In the genomic region with DNA sequence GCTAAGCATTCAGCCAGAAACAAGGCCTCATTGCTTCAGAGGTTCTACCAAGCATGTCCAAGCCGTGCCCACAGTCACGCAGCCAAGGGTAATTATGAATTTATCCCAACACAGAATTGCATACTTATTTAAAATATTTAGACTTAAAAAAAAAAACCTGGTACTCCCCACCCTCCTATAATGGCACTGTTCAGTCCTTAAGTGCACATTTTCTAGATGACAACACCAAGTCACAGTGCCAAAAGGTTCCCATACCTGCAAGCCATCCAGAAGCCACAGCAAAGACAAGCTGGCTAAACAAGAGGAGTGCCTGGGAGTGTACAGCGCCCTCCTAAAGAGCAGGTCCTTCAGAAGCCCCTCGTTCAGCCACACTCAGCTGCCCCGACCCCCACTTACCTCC, we compare ENCODE assay signal across 22 mouse cellular contexts. TPM values are rescaled to one million over a fixed set of nuclear protein-coding genes. Genes with fewer than 3 reads are reported as not detected.
DNase-seq lines count a peak whose midpoint lies in the region; ATAC-seq and TF ChIP-seq lines count a peak whose summit lies in the region.
"Had no signal": no experiment of that assay in that cellular context is flagged by ENCODE, and none has a peak within 500 bp of the region (broad histone marks: within the 10 kb centered on the region; RNA-seq: fewer than 3 reads in every experiment).

No protein-coding gene starts in this region.

- no peak for TF ChIP-seq POLR2A in ES-Bruce4 (IDR thresholded peaks at IDR 0.05; ENCODE audit: insufficient read depth, low read length)

- H3K27me3 ChIP-seq in heart, embryonic 15.5 days: no peaks in the 10 kb centered on the region
- H3K27me3 ChIP-seq in kidney, embryonic 16.5 days (ENCODE audit: insufficient read depth, low read length): no peaks in the 10 kb centered on the region
- H3K27me3 ChIP-seq in ES-Bruce4 (ENCODE audit: control insufficient read depth, insufficient read depth, low read length, poor library complexity, severe bottlenecking): no peaks in the 10 kb centered on the region
- H3K27me3 ChIP-seq in intestine, postnatal 0 days (replicated peaks; ENCODE audit: control insufficient read depth, insufficient read depth, low read length): no peaks in the 10 kb centered on the region
- H3K27me3 ChIP-seq: embryonic facial prominence, embryonic 13.5 days; forebrain, embryonic 12.5 days; heart, embryonic 13.5 days; hindbrain, embryonic 12.5 days; Patski had no signal

- WGBS in heart, embryonic 15.5 days: 76% methylated on average over 5 of the region's 5 CpGs
- WGBS in kidney, embryonic 16.5 days: 68% methylated on average over 5 of the region's 5 CpGs
- WGBS in intestine, postnatal 0 days: 91% methylated on average over 5 of the region's 5 CpGs

- no peak for DNase-seq in heart, adult 8-10 months (ENCODE audit: low spot score)
- no peak for DNase-seq in kidney, adult 18-20 months
- peak; percentile 50 for DNase-seq in lung, postnatal 36 days
- DNase-seq: adrenal gland, adult 2 months; adrenal gland, postnatal 25 days; cerebellum, adult 18-20 months; cerebellum, adult 9-11 months; cerebellum, postnatal 36 days; gastrocnemius, postnatal 10 days; heart, adult 18-20 months; heart, postnatal 10 days; heart, postnatal 4 days had no signal

- H3K27ac ChIP-seq in heart, embryonic 15.5 days: peak overlapping the region; percentile 28; the same call in 1 of the 2 replicates
- H3K27ac ChIP-seq in kidney, embryonic 16.5 days (ENCODE audit: low read length): peak overlapping the region; percentile 10; the same call in 1 of the 2 replicates
- H3K27ac ChIP-seq in ES-Bruce4 (ENCODE audit: insufficient read depth, low read length): 0 out of 2 replicates have a peak overlapping the region, but pooled peaks have one; percentile 24
- H3K27ac ChIP-seq in intestine, postnatal 0 days (ENCODE audit: low read depth, low read length): no peak overlapping the region
- H3K27ac ChIP-seq: embryonic facial prominence, embryonic 13.5 days; forebrain, embryonic 12.5 days; heart, embryonic 13.5 days; hindbrain, embryonic 12.5 days had no signal

- H3K4me3 ChIP-seq in heart, embryonic 15.5 days: no peak overlapping the region
- no peak overlapping the region for H3K4me3 ChIP-seq in kidney, embryonic 16.5 days (ENCODE audit: low read length)
- no peak overlapping the region for H3K4me3 ChIP-seq in ES-Bruce4 (ENCODE audit: low read depth, low read length)
- H3K4me3 ChIP-seq in intestine, postnatal 0 days (ENCODE audit: low read depth, low read length): no peak overlapping the region
- H3K4me3 ChIP-seq: embryonic facial prominence, embryonic 13.5 days; forebrain, embryonic 12.5 days; heart, embryonic 13.5 days; hindbrain, embryonic 12.5 days had no signal

- H3K4me2 ChIP-seq in heart, embryonic 15.5 days: no peak overlapping the region
- no peak overlapping the region for H3K4me2 ChIP-seq in kidney, embryonic 16.5 days (replicated peaks; ENCODE audit: low read depth, low read length)
- H3K4me2 ChIP-seq in intestine, postnatal 0 days (replicated peaks; ENCODE audit: low read depth): no peak overlapping the region
- H3K4me2 ChIP-seq: embryonic facial prominence, embryonic 13.5 days; forebrain, embryonic 12.5 days; heart, embryonic 13.5 days; hindbrain, embryonic 12.5 days had no signal

- H3K36me3 ChIP-seq in heart, embryonic 15.5 days: peaks cover 38% of the 10 kb centered on the region
- peaks cover 33% of the 10 kb centered on the region for H3K36me3 ChIP-seq in kidney, embryonic 16.5 days (ENCODE audit: insufficient read depth, low read length)
- peaks cover 53% of the 10 kb centered on the region for H3K36me3 ChIP-seq in ES-Bruce4 (ENCODE audit: control insufficient read depth, insufficient read depth, low read length, poor library complexity, severe bottlenecking)
- H3K36me3 ChIP-seq in intestine, postnatal 0 days (ENCODE audit: control insufficient read depth, insufficient read depth): peaks cover 40% of the 10 kb centered on the region

- H3K4me1 ChIP-seq in heart, embryonic 15.5 days (replicated peaks): peaks cover 31% of the 10 kb centered on the region
- peaks cover 15% of the 10 kb centered on the region; the same call in 1 of the 2 replicates for H3K4me1 ChIP-seq in kidney, embryonic 16.5 days (ENCODE audit: insufficient read depth, low read length)
- H3K4me1 ChIP-seq in ES-Bruce4 (ENCODE audit: control insufficient read depth, insufficient read depth, low read length): peaks cover 1% of the 10 kb centered on the region
- H3K4me1 ChIP-seq in intestine, postnatal 0 days (replicated peaks; ENCODE audit: control insufficient read depth, insufficient read depth, low read length): no peaks in the 10 kb centered on the region
- H3K4me1 ChIP-seq: forebrain, embryonic 12.5 days; hindbrain, embryonic 12.5 days had no signal

- ATAC-seq in heart, embryonic 15.5 days (replicated peaks; ENCODE audit: insufficient number of reproducible peaks, insufficient read depth, low FRiP score, low read depth): no peak
- no peak for ATAC-seq in kidney, embryonic 16.5 days (ENCODE audit: low FRiP score, low TSS enrichment)
- ATAC-seq in intestine, postnatal 0 days: no peak
- ATAC-seq: forebrain, embryonic 16.5 days had no signal

- no peak overlapping the region for H3K9ac ChIP-seq in heart, embryonic 15.5 days
- no peak overlapping the region for H3K9ac ChIP-seq in kidney, embryonic 16.5 days (replicated peaks; ENCODE audit: low read length)
- no peak overlapping the region for H3K9ac ChIP-seq in ES-Bruce4 (ENCODE audit: low read depth, poor library complexity, severe bottlenecking)
- H3K9ac ChIP-seq in intestine, postnatal 0 days (ENCODE audit: low read depth, low read length): no peak overlapping the region
- H3K9ac ChIP-seq: embryonic facial prominence, embryonic 13.5 days; forebrain, embryonic 12.5 days; heart, embryonic 13.5 days; hindbrain, embryonic 12.5 days had no signal

- TF ChIP-seq CTCF in ES-Bruce4 (IDR thresholded peaks at IDR 0.05; ENCODE audit: low read depth, low read length): no peak
- no peak for TF ChIP-seq CTCF in intestine, postnatal 0 days (IDR thresholded peaks at IDR 0.05; ENCODE audit: low read depth)

- no peaks in the 10 kb centered on the region for H3K9me3 ChIP-seq in heart, embryonic 15.5 days (replicated peaks)
- no peaks in the 10 kb centered on the region for H3K9me3 ChIP-seq in kidney, embryonic 16.5 days (ENCODE audit: low read length)
- no peaks in the 10 kb centered on the region for H3K9me3 ChIP-seq in ES-Bruce4 (replicated peaks; ENCODE audit: control insufficient read depth, insufficient read depth, low read length, poor library complexity, severe bottlenecking)
- H3K9me3 ChIP-seq in intestine, postnatal 0 days (ENCODE audit: control insufficient read depth): no peaks in the 10 kb centered on the region
- H3K9me3 ChIP-seq: embryonic facial prominence, embryonic 13.5 days; forebrain, embryonic 12.5 days; heart, embryonic 13.5 days; hindbrain, embryonic 12.5 days had no signal

- no peak for TF ChIP-seq EP300 in ES-Bruce4 (IDR thresholded peaks at IDR 0.05; ENCODE audit: insufficient read depth, low read depth, low read length)

RNA-seq across cellular contexts. Expression of gene Crlf3, which starts 27.6 kb away (rescaled TPM):
- polyA plus RNA-seq in heart, embryonic 15.5 days (2015; fragmentation: Nextera tagmentation; extraction: Ambion mirVana): 29.2 and 37.4 TPM in 2 replicates
- total RNA-seq in heart, adult 8-10 months (2022): 10 to 100 TPM in 2 of 4 experiments, 1 to 10 TPM in 2; 9.0 to 14.9 (median 12.1) TPM
- 39.0 and 39.5 TPM in 2 replicates for polyA plus RNA-seq in kidney, embryonic 16.5 days (2015; fragmentation: Nextera tagmentation; extraction: Ambion mirVana)
- polyA plus RNA-seq in ES-Bruce4 (2011; ENCODE audit: insufficient read depth, insufficient read length, low read depth, missing spikeins): 50.9 and 59.1 TPM in 2 replicates
- 13.2 and 14.2 TPM in 2 replicates for polyA plus RNA-seq in intestine, postnatal 0 days (2015; fragmentation: Nextera tagmentation; extraction: Ambion mirVana)

RNA-seq across cellular contexts. Expression of gene Atad5, which starts 36.0 kb away (rescaled TPM):
- polyA plus RNA-seq in heart, embryonic 15.5 days (2015; fragmentation: Nextera tagmentation; extraction: Ambion mirVana): 4.4 and 4.7 TPM in 2 replicates
- total RNA-seq in heart, adult 8-10 months (2022): under 1 TPM; 0.55 to 0.97 (median 0.69) TPM
- 8.3 and 10.5 TPM in 2 replicates for polyA plus RNA-seq in kidney, embryonic 16.5 days (2015; fragmentation: Nextera tagmentation; extraction: Ambion mirVana)
- 25.0 and 26.6 TPM in 2 replicates for polyA plus RNA-seq in ES-Bruce4 (2011; ENCODE audit: insufficient read depth, insufficient read length, low read depth, missing spikeins)
- 2.2 and 2.4 TPM in 2 replicates for polyA plus RNA-seq in intestine, postnatal 0 days (2015; fragmentation: Nextera tagmentation; extraction: Ambion mirVana)
